Mouse (Mus musculus) hematopoietic stem cell, adult 5-6 weeks (primary cell): ENCODE results near the gene Katnb1. TPM values are rescaled to one million over a fixed set of nuclear protein-coding genes. Genes with fewer than 3 reads are reported as not detected.
A peak's percentile ranks its signal among the peaks of the same experiment; 100 is the strongest.

Experiments used
- ATAC-seq, 2 experiments: fragments of 125-278 bp in 1 of 2; replicated peaks in 1 of 2; 2 replicates each; pipeline ENCODE4 v1.8.0; 2016 to 2017; ENCODE audit warnings: inconsistent platforms in 2 of 2, mild to moderate bottlenecking in 2 of 2, moderate number of reproducible peaks in 2 of 2, low read depth in 1 of 2, moderate TSS enrichment in 1 of 2; ENCODE audit not compliant: low FRiP score in 2 of 2, poor library complexity in 2 of 2, severe bottlenecking in 2 of 2, insufficient read depth in 1 of 2, low TSS enrichment in 1 of 2
- total RNA-seq: library from RNA; stranded (forward); fragments of 172-1452, 232-1000 nt; gene quantifications from 2 replicates; pipeline ENCODE4 v1.2.3, GENCODE M21; 2017

The Katnb1 gene
- total RNA-seq, 1 experiment from 2014 or later, result 15.4 TPM

DNA sequence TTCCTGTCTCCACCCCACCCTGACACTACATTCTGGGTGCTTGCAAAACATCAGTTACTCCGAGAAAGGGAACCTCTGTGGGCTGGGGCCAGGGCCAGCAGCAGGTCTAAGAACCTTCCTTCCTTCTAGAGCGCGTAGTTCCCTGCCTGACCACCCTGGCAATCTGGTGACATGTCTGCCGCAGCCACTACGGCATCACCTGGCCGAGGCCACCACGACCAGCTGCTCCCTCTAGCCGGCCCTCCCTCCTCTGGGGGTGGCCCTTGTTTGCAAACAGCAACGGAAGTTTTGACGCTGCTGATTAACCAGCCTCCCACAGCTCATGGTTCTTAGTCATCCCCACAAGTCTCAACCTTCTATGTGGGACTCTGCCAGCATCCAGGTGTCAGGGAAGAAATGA lies 68.4 kb downstream of the Katnb1 start:
- ATAC-seq, result peak; percentile 84 to 96

- ATAC-seq, result no peak
Observed at GRCm38 (mm10) chr8:95150608-95151007, 69.6 kb downstream of the Katnb1 start.

Other genes starting within 250 kb of the Katnb1 start
- 33.1 and 39.4 TPM in 2 replicates for gene Coq9, start 242.9 kb upstream of the Katnb1 start, total RNA-seq
- 24.1 and 49.0 TPM in 2 replicates for gene Ciapin1, start 242.8 kb upstream of the Katnb1 start, total RNA-seq
- gene Polr2c, start 223.7 kb upstream of the Katnb1 start, total RNA-seq, result 54.9 and 64.7 TPM in 2 replicates
- gene Dok4, start 204.9 kb upstream of the Katnb1 start, total RNA-seq, result 0.13 and 0.30 TPM in 2 replicates
- gene Ccdc102a, start 163.1 kb upstream of the Katnb1 start, total RNA-seq, result 3.4 and 4.9 TPM in 2 replicates
- gene Adgrg5, start 157.5 kb upstream of the Katnb1 start, total RNA-seq, result 0.25 TPM in 1 of 2 replicates, not detected in the other
- gene Adgrg1, start 106.4 kb upstream of the Katnb1 start, total RNA-seq, result 565 and 601 TPM in 2 replicates
- gene Adgrg3, start 63.5 kb upstream of the Katnb1 start, total RNA-seq, result 114 and 161 TPM in 2 replicates
- 5.6 and 10.2 TPM in 2 replicates for gene Drc7, start 26.1 kb upstream of the Katnb1 start, total RNA-seq
- 0.79 and 2.0 TPM in 2 replicates for gene Kifc3, start 121.6 kb downstream of the Katnb1 start, total RNA-seq
- 7.8 and 18.6 TPM in 2 replicates for gene Cngb1, start 225.4 kb downstream of the Katnb1 start, total RNA-seq
- not detected in 2 replicates for gene Tepp, start 229.4 kb downstream of the Katnb1 start, total RNA-seq